Mouse (Mus musculus) cortical plate, adult 2 months (tissue): ENCODE data around the gene Tspan14.

ENCODE experiments used
- CTCF ChIP-seq: fragments of 200-500 bp; IDR thresholded peaks from 2 replicates; pipeline ENCODE4 v1.5.1; 2011; ENCODE audit warnings: mild to moderate bottlenecking, control low read depth, low read length; ENCODE audit not compliant: insufficient read depth; ENCODE audit errors: extremely low read depth
- POLR2A ChIP-seq: fragments of 200-500 bp; IDR thresholded peaks from 2 replicates; pipeline ENCODE4 v1.6.1; 2011; ENCODE audit warnings: mild to moderate bottlenecking, low read length, control low read depth; ENCODE audit not compliant: insufficient read depth; ENCODE audit errors: extremely low read depth

- TF ChIP-seq POLR2A = no peak
- TF ChIP-seq CTCF = no peak
Measured at GRCm38 (mm10) chr14:40955596-40956251, 10.9 kb downstream of the Tspan14 start.
